Mouse (Mus musculus): ENCODE results near the gene Mpdu1. TPM values are rescaled to one million over a fixed set of nuclear protein-coding genes. Genes with fewer than 3 reads are reported as not detected.
A peak's percentile ranks its signal among the peaks of the same experiment; 100 is the strongest.

The Mpdu1 gene
- total RNA-seq, 4 experiments from 2014 or later: 59.3 to 68.7 (median 61.4) TPM

DNA sequence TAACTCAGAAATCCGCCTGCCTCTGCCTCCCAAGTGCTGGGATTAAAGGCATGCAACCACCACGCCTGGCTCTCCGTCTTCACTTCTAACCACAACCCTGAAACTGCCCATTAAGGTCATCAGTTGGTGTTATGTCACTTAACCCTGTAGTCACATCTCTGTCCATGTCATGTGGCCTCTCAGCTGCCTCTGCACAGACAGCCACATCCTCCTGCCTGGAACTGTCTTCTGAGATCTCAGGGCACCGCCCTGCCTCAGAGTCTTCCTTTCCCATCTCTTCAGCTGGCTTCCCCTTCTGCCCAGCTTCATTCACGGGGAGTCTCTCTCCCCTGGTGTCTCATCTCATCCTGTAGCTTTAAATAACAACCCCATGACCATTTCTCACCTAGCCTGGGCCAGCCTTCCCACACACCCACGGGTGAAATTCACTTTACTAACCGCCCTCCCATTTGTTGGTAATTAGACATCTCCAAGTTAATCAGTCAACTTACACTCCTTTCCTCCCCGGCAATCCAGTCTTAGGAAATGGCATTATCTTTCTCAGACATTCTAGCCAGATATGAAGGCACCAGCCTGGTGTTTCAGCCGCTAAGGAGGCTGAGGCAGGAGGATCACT, 29.9 kb upstream of the Mpdu1 start:
- no peak for DNase-seq (ENCODE audit: low spot score in 2 of 2)

DNA sequence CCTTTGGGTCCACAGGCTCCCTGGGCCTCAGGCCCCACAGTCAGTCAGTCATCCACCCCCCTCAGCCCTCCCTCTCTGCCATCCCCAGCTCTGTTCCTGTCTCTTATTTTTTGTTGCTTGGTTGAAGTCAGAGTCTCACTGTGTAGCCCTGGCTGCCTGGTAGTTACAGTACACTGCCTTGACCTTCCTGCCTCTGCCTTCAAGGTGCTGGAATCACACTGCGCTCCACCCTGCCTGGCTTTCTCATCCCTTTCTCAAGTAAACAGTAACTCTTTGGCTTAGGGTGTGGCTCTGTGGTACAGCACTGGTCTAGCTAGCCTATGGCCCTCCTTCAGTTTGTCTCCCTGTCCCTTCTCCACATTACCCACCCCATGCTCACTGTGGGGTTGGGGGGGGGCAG, 27.4 kb upstream of the Mpdu1 start:
- no peak for DNase-seq (ENCODE audit: low spot score in 2 of 2)

- DNase-seq (ENCODE audit: low spot score in 2 of 2): no peak
These were observed 24.6 kb upstream of the Mpdu1 start for GRCm38 (mm10) chr11:69687061-69687460.

GRCm38 (mm10) chr11:69686377-69686776, 23.9 kb upstream of the Mpdu1 start:
- DNase-seq (ENCODE audit: low spot score in 2 of 2): no peak

DNA sequence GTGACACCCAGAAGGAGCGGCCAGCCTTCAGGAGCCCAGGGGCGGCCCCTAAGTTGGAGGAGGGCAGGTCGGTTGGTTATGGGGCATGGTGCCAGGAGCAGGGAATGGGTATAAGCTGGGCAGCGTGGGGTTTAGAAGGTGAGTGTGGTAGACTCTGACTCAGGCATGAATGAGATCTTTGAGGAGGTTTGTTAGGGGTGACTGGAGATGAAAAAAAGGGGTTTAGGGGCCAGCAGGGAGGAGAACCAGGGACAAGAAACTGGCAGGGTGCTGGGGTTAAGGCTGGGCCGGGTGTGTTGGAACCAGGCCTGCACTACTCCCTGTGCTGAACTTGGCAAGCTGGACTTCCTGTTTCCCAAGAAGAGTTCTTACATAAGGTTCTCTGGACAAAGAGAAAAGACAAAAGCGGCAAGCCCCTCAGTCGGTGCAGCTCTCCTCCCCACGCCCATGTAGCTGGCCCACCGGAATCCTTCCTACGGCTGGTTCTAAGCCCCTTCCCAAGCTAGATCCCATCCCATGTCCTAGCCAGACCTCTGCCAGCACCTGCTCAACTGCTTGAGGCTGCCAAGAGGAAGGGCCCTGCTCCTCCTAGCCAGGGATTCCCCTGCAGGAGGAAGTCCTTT, 23.2 kb upstream of the Mpdu1 start, which contains the start of gene Tnfsf13:
TSS of gene Tnfsf13 (minus strand) at position 259 of the 623 bp plus-strand sequence.
- no peak for DNase-seq (ENCODE audit: low spot score in 2 of 2)

GRCm38 (mm10) chr11:69684936-69685335, 22.5 kb upstream of the Mpdu1 start:
- DNase-seq (ENCODE audit: low spot score in 2 of 2): no peak

DNA sequence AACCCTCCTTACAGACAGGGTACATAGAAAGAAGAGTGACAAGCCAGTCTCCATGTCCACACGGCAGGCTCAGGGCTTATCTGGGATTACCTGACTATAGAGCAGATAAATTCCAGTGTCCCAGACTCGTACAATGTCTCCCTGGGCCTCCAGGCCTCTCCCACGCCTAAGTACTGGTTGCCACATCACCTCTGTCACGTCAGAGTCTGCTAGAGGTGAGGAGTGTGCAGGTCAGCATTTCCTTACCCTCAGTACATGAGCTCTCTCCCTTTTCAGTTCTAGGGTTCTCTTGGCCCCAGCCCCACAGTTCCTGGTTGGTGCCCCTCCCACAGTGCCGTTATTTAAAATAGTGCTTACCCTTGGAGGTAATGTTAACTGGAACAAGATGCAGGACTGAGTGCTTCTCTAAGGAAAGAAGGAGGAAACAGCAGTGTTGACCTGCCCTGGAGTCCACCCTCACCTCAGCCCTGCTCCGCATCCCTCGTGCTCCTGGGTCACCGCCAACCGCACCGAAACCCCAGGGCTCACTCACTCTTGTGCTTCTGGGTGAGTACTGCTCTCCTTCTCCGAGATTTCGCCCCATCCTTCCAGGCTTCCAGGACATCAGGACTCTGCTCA, 21.8 kb upstream of the Mpdu1 start:
- DNase-seq (ENCODE audit: low spot score in 2 of 2): no peak

GRCm38 (mm10) chr11:69683576-69683975, 21.1 kb upstream of the Mpdu1 start:
- no peak for DNase-seq (ENCODE audit: low spot score in 2 of 2)

- DNase-seq (ENCODE audit: low spot score in 2 of 2): peak; percentile 67 to 83
These were observed 20.5 kb upstream of the Mpdu1 start for GRCm38 (mm10) chr11:69682840-69683533.

DNA sequence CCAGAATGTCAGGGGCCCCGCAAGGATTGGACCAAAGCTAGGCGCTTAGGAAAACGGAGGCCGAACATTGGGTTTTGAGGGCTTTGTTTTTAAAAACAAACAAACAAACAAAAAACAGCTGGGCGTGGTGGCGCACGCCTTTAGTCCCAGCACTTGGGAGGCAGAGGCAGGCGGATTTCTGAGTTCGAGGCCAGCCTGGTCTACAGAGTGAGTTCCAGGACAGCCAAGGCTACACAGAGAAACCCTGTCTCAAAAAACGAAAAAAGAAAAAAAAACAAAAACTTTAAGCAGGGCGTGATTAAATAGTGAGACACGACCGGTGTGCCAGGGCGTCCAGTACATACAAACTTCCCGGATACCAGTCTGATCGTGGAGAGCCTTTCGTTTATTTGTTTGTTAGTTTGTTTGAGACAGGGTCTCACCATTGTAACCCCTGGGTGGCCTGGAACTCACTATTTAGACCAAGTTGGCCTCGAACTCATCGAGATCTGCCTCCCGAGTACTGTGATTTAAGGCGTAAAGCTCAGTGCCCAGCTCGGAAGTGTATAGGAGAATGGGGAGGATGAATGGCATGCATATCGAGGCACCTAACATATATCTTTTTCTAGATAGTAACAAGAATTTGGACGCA, 19.9 kb upstream of the Mpdu1 start:
- DNase-seq (ENCODE audit: low spot score in 2 of 2): no peak

- DNase-seq (ENCODE audit: low spot score in 2 of 2): peak; percentile 87 to 98
These were observed 19.1 kb upstream of the Mpdu1 start, which contains the start of gene Senp3 for GRCm38 (mm10) chr11:69681314-69682208. Gene Senp3 (minus strand): TSS chr11:69682084.

DNA sequence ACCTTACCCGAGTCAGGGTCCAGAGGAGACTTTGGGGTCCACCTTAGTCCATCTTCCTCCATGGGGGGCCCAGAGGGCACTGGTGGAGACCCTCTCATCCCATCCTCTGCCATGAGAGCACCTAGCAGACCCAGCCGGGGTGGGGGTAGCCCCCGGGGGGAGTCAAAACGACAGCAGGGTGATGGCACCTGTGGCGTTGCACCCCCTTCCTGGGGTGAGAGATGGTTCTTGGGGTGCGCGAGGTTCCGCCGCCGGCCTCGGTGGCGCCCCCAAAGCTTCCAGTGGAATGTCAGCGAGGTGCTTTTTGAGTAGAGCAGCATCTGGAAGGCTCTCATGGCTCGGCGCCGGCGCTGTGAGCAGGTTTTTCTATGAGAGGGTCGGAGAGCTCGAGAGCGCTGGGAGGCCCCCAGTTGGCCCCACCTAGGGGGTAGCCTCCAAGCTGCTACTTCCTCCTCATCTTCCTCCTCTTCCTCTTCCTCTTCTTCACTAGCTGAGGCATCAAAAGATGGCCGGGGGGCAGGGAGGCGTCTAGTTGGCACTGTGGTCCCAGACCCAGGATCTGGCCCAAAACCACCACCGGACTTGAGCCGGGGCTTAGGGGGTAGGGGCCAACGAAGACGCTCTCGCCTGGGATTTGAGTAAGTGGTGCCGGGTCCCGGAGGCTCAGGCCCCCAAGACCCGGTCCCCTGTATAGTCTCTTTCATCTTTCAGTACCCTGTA, 17.9 kb upstream of the Mpdu1 start:
- DNase-seq (ENCODE audit: low spot score in 2 of 2): no peak

DNA sequence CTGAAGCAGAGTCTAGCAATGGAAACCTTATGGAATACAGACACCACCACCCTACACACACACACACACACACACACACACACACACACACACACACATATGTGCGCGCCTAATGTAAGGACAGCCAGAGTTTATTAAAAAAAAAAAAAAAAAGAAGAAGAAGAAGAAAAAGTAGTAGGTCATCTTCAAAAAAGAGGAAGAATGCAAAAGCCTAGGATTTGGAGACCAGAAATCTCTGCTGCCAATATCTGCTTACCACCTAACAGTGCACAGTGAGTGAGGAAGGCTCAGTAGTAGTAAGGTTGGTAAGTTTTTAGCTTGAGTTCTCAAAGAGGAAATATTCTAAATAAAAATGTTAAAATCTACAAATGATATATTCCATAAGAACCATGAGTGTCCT, 16.7 kb upstream of the Mpdu1 start:
- DNase-seq (ENCODE audit: low spot score in 2 of 2): no peak

DNA sequence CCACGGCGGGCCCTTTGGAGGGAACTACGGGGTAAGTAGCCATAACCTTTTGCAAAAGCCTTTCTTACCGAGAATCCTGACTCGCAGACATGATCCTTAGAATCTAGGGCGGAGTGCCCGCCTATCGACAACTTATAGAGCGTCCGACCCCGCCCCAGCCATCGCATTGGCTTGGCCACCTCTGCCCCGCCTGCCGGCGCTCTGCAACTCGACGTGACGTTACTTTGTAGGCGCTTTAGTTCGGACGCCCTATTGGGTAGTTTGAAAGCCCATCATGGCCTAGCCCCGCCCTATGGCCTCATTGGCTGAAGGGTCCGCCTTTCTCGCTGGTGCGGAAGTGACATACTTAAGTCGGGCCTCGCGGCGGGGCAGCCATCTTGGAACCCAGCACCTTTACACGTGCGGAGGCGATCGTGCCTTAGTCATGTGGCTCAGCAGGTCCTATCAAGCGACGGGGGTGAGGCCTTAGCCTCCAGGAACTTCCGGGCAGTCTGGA, 9.8 kb upstream of the Mpdu1 start, which contains the start of gene Eif4a1:
TSS of gene Eif4a1 (minus strand) at position 213 of the 496 bp plus-strand sequence.
- DNase-seq (ENCODE audit: low spot score in 2 of 2): peak; percentile 100

DNA sequence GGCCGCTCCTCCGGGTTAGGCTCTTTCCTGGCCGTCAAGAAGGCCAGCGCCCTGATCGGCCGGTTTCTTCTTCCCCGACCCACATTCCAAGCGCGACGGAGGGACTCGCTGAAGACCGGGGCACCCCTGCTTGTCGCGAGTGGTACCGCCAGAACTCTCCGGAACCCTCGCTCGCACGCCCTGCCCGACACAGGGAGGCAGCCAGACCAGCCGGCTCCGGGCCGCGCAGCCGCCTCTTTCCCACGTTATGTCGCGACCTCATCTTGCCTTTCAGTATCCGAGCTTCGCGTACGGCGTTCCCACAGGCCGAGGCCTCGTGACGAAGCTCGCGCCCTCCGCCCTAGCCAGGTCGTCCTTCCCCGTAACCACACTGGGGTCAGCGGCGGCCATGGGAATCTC, 9.3 kb upstream of the Mpdu1 start:
- DNase-seq (ENCODE audit: low spot score in 2 of 2): no peak

- DNase-seq (ENCODE audit: low spot score in 2 of 2): peak; percentile 81 to 90
These were observed 8.6 kb upstream of the Mpdu1 start for GRCm38 (mm10) chr11:69670786-69671725.

GRCm38 (mm10) chr11:69666665-69667005, 4.2 kb upstream of the Mpdu1 start:
- no peak for DNase-seq (ENCODE audit: low spot score in 2 of 2)

DNA sequence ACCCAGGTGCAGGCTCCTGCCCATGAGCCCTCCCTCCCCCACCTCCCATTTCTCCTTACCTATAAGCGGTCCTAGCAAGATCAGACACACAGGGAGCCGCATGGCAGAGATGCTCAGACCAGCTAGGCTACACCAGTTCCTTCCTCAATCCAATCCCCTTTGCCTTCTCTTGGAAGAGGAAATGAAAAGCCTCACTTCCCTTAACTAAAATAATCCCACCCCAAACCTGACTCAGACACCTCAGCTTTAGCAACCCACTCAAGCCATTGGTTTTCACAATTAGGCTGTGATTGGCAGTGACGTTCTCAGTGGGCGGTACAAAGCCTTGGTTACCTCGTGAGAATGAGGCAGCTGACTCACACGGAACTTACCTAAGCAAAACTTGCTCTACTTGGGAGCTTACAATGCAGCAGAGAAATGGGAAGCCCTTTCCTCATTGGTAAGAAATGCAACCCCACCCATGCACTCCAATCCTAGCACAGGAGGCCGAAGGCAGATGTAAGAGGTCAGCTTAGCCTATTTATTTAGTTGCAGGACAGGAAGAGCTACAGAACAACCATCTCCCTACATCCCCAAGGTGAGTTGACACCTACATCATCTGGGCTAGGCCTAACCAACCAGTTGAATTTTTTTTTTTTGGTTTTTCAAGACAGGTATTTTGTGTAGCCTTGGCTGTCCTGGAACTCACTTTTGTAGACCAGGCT, 3.7 kb upstream of the Mpdu1 start, which contains the start of gene Cd68:
TSS of gene Cd68 (minus strand) at position 193 of the 704 bp plus-strand sequence.
- DNase-seq (ENCODE audit: low spot score in 2 of 2): peak; percentile 34 to 70
